Mouse (Mus musculus): ENCODE measurements at regions not wholly inside any gene's neighbourhood (a gene's known extent, or its start where the extent isn't known, plus 50 kb on each side); places are given as distances from the start of the nearest gene placed in this dataset.
"Not testable (repeated sequence)": the region's sequence is repeated elsewhere in the genome, so short reads cannot be mapped to it uniquely, and the experiment has no call there.

GRCm38 (mm10) chr13:85895141-85895540 lies 151.6 kb downstream of the Cox7c start:
- WGBS, result 43% methylated on average over 8 of the region's 8 CpGs
- ATAC-seq (ENCODE audit: low FRiP score) (no peak), DNase-seq (ENCODE audit: low spot score) (no peak)
- Histone ChIP-seq H3K27ac (no peak overlapping the region), H3K36me3 (replicated peaks; ENCODE audit: control insufficient read depth, insufficient read depth) (no peaks in the 10 kb centered on the region), H3K4me3 (replicated peaks; ENCODE audit: low read length) (no peak overlapping the region), H3K4me1 (replicated peaks; ENCODE audit: control insufficient read depth, insufficient read depth, low read length) (no peaks in the 10 kb centered on the region), H3K27me3 (ENCODE audit: control insufficient read depth, insufficient read depth, low read length) (no peaks in the 10 kb centered on the region), H3K9ac (no peak overlapping the region), H3K9me3 (ENCODE audit: control insufficient read depth, low read length) (no peaks in the 10 kb centered on the region), H3K4me2 (replicated peaks) (no peak overlapping the region)

- not testable (repeated sequence) for H3K36me3 ChIP-seq (replicated peaks; ENCODE audit: control insufficient read depth, insufficient read depth); ATAC-seq (ENCODE audit: low FRiP score); H3K9ac ChIP-seq; H3K4me3 ChIP-seq (replicated peaks; ENCODE audit: low read length); DNase-seq (ENCODE audit: low spot score); H3K4me1 ChIP-seq (replicated peaks; ENCODE audit: control insufficient read depth, insufficient read depth, low read length); H3K9me3 ChIP-seq (ENCODE audit: control insufficient read depth, low read length); H3K27me3 ChIP-seq (ENCODE audit: control insufficient read depth, insufficient read depth, low read length); H3K4me2 ChIP-seq (replicated peaks); H3K27ac ChIP-seq
These were observed 156.9 kb downstream of the Cox7c start for GRCm38 (mm10) chr13:85889846-85890245.

GRCm38 (mm10) chr13:85882817-85883216 lies 163.9 kb downstream of the Cox7c start:
- WGBS, result 76% methylated on average over 2 of the region's 2 CpGs
- Histone ChIP-seq H3K9ac (no peak overlapping the region), H3K27me3 (ENCODE audit: control insufficient read depth, insufficient read depth, low read length) (no peaks in the 10 kb centered on the region), H3K36me3 (replicated peaks; ENCODE audit: control insufficient read depth, insufficient read depth) (no peaks in the 10 kb centered on the region), H3K4me1 (replicated peaks; ENCODE audit: control insufficient read depth, insufficient read depth, low read length) (no peaks in the 10 kb centered on the region), H3K9me3 (ENCODE audit: control insufficient read depth, low read length) (no peaks in the 10 kb centered on the region), H3K27ac (no peak overlapping the region), H3K4me2 (replicated peaks) (no peak overlapping the region), H3K4me3 (replicated peaks; ENCODE audit: low read length) (no peak overlapping the region)
- no peak for ATAC-seq (ENCODE audit: low FRiP score)
- no peak for DNase-seq (ENCODE audit: low spot score)

- H3K4me1 ChIP-seq (replicated peaks; ENCODE audit: control insufficient read depth, insufficient read depth, low read length), result no peaks in the 10 kb centered on the region
- H3K27me3 ChIP-seq (ENCODE audit: control insufficient read depth, insufficient read depth, low read length), result no peaks in the 10 kb centered on the region
- H3K4me3 ChIP-seq (replicated peaks; ENCODE audit: low read length), result no peak overlapping the region
- WGBS, result 83% methylated on average over 2 of the region's 2 CpGs
- DNase-seq (ENCODE audit: low spot score) (no peak), ATAC-seq (ENCODE audit: low FRiP score) (no peak)
- no peak overlapping the region for H3K27ac ChIP-seq
- no peak overlapping the region for H3K9ac ChIP-seq
- no peaks in the 10 kb centered on the region for H3K9me3 ChIP-seq (ENCODE audit: control insufficient read depth, low read length)
- no peak overlapping the region for H3K4me2 ChIP-seq (replicated peaks)
- H3K36me3 ChIP-seq (replicated peaks; ENCODE audit: control insufficient read depth, insufficient read depth), result no peaks in the 10 kb centered on the region
These were observed 183.0 kb downstream of the Cox7c start for GRCm38 (mm10) chr13:85863745-85864144.

- ATAC-seq (ENCODE audit: low FRiP score) (no peak), DNase-seq (ENCODE audit: low spot score) (no peak)
- no peak overlapping the region for H3K27ac ChIP-seq
- H3K4me3 ChIP-seq (replicated peaks; ENCODE audit: low read length), result no peak overlapping the region
- H3K9me3 ChIP-seq (ENCODE audit: control insufficient read depth, low read length), result no peaks in the 10 kb centered on the region
- no peaks in the 10 kb centered on the region for H3K27me3 ChIP-seq (ENCODE audit: control insufficient read depth, insufficient read depth, low read length)
- H3K9ac ChIP-seq, result no peak overlapping the region
- H3K4me2 ChIP-seq (replicated peaks), result no peak overlapping the region
- H3K4me1 ChIP-seq (replicated peaks; ENCODE audit: control insufficient read depth, insufficient read depth, low read length), result no peaks in the 10 kb centered on the region
- H3K36me3 ChIP-seq (replicated peaks; ENCODE audit: control insufficient read depth, insufficient read depth), result no peaks in the 10 kb centered on the region
These were observed 198.4 kb downstream of the Cox7c start for GRCm38 (mm10) chr13:85848276-85848675.

- Histone ChIP-seq H3K27ac (no peak overlapping the region), H3K9me3 (ENCODE audit: control insufficient read depth, low read length) (no peaks in the 10 kb centered on the region), H3K27me3 (ENCODE audit: control insufficient read depth, insufficient read depth, low read length) (no peaks in the 10 kb centered on the region), H3K9ac (no peak overlapping the region), H3K4me2 (replicated peaks) (no peak overlapping the region), H3K4me3 (replicated peaks; ENCODE audit: low read length) (no peak overlapping the region), H3K36me3 (replicated peaks; ENCODE audit: control insufficient read depth, insufficient read depth) (no peaks in the 10 kb centered on the region), H3K4me1 (replicated peaks; ENCODE audit: control insufficient read depth, insufficient read depth, low read length) (no peaks in the 10 kb centered on the region)
- ATAC-seq (ENCODE audit: low FRiP score) (no peak), DNase-seq (ENCODE audit: low spot score) (peak; percentile 47)
- 92% methylated on average over 1 of the region's 1 CpGs for WGBS
These were observed 216.8 kb downstream of the Cox7c start for GRCm38 (mm10) chr13:85829894-85830293.

Measured in hindbrain, embryonic 14.5 days (tissue).